Mouse (Mus musculus) cerebellum, adult 18-20 months (tissue): ENCODE data around the gene Fam118a.
"Not testable (repeated sequence)": the region's sequence is repeated elsewhere in the genome, so short reads cannot be mapped to it uniquely, and the experiment has no call there.

ENCODE experiments used
- DNase-seq, 2 experiments: peaks; one replicate each; pipeline ENCODE4 v3.0.0; 2021

The Fam118a gene

GRCm38 (mm10) chr15:85028648-85029047 is at the start of gene Fam118a:
Gene Fam118a, plus strand, starts transcription at chr15:85028948.
- DNase-seq = not testable (repeated sequence)

GRCm38 (mm10) chr15:84981609-84982313 is 47.0 kb upstream of the Fam118a start:
- DNase-seq = peak in 1 of 2 experiments; percentile 16

- no peak for DNase-seq
Observed at GRCm38 (mm10) chr15:84982888-84983287, 45.9 kb upstream of the Fam118a start.

- DNase-seq = no peak
Observed at GRCm38 (mm10) chr15:84983721-84984120, 45.0 kb upstream of the Fam118a start.

- no peak for DNase-seq
Observed at GRCm38 (mm10) chr15:84985516-84986160, 43.1 kb upstream of the Fam118a start.

GRCm38 (mm10) chr15:84986171-84987019 is 42.4 kb upstream of the Fam118a start:
- DNase-seq = peak; percentile 24 to 31

GRCm38 (mm10) chr15:84987020-84987815 is 41.5 kb upstream of the Fam118a start:
- peak; percentile 61 to 70 for DNase-seq

GRCm38 (mm10) chr15:84987874-84988825 is 40.6 kb upstream of the Fam118a start, which contains the start of gene 5031439G07Rik:
Gene 5031439G07Rik, minus strand, starts transcription at chr15:84988551.
- peak; percentile 86 to 90 for DNase-seq

GRCm38 (mm10) chr15:84989098-84989497 is 39.6 kb upstream of the Fam118a start:
- DNase-seq = no peak

- DNase-seq = no peak
Observed at GRCm38 (mm10) chr15:84989771-84990170, 39.0 kb upstream of the Fam118a start.

GRCm38 (mm10) chr15:84994498-84994897 is 34.2 kb upstream of the Fam118a start:
- no peak for DNase-seq

- no peak for DNase-seq
Observed at GRCm38 (mm10) chr15:84995041-84995440, 33.7 kb upstream of the Fam118a start.

GRCm38 (mm10) chr15:84995967-84996366 is 32.8 kb upstream of the Fam118a start:
- DNase-seq = peak; percentile 48 to 59

GRCm38 (mm10) chr15:84997768-84998454 is 30.8 kb upstream of the Fam118a start:
- no peak for DNase-seq

- no peak for DNase-seq
Observed at GRCm38 (mm10) chr15:84999911-85000310, 28.8 kb upstream of the Fam118a start.

GRCm38 (mm10) chr15:85000984-85001982 is 27.5 kb upstream of the Fam118a start:
- peak; percentile 76 to 88 for DNase-seq

GRCm38 (mm10) chr15:85009666-85010065 is 19.1 kb upstream of the Fam118a start:
- no peak for DNase-seq

GRCm38 (mm10) chr15:85011895-85012661 is 16.7 kb upstream of the Fam118a start:
- no peak for DNase-seq

- DNase-seq = no peak
Observed at GRCm38 (mm10) chr15:85012662-85013054, 16.1 kb upstream of the Fam118a start.
